Mouse (Mus musculus) cerebellum, adult 11 months (tissue): ENCODE data around the gene Slc23a2.

Experiments
- DNase-seq: peaks from one replicate; pipeline ENCODE4 v3.0.0; 2022

The Slc23a2 gene

GRCm38 (mm10) chr2:132016034-132016433 is 128.9 kb downstream of the Slc23a2 start:
- DNase-seq: no peak

- DNase-seq: no peak
Measured at GRCm38 (mm10) chr2:132013152-132013551, 131.8 kb downstream of the Slc23a2 start.

- DNase-seq: no peak
Measured at GRCm38 (mm10) chr2:132010781-132011180, 134.1 kb downstream of the Slc23a2 start.

- DNase-seq: no peak
Measured at GRCm38 (mm10) chr2:132008186-132008585, 136.7 kb downstream of the Slc23a2 start.

GRCm38 (mm10) chr2:132007475-132007819 is 137.5 kb downstream of the Slc23a2 start:
- no peak for DNase-seq

GRCm38 (mm10) chr2:132006561-132007474 is 138.1 kb downstream of the Slc23a2 start:
- no peak for DNase-seq

- DNase-seq: no peak
Measured at GRCm38 (mm10) chr2:132005445-132005844, 139.5 kb downstream of the Slc23a2 start.

GRCm38 (mm10) chr2:132004495-132005136 is 140.3 kb downstream of the Slc23a2 start:
- no peak for DNase-seq

GRCm38 (mm10) chr2:132003916-132004315 is 141.0 kb downstream of the Slc23a2 start:
- DNase-seq: no peak
